Mouse (Mus musculus) C2C12 (cell line): ENCODE data around the gene Tom1.

ENCODE experiments used
- CEBPB ChIP-seq: IDR thresholded peaks from one replicate; pipeline ENCODE4 v1.6.1; 2011; ENCODE audit warnings: low read depth, mild to moderate bottlenecking, control low read depth, moderate library complexity
- CTCF ChIP-seq: IDR thresholded peaks from one replicate; pipeline ENCODE4 v1.5.1; 2011; ENCODE audit not compliant: control insufficient read depth, insufficient read depth, insufficient read length
- MAX ChIP-seq: IDR thresholded peaks from one replicate; pipeline ENCODE4 v1.6.1; 2011; ENCODE audit warnings: mild to moderate bottlenecking, control low read depth
- MYOD1 ChIP-seq: IDR thresholded peaks from one replicate; pipeline ENCODE4 v1.6.1; 2011; ENCODE audit warnings: low read depth; ENCODE audit not compliant: control insufficient read depth, insufficient read length
- USF1 ChIP-seq: IDR thresholded peaks from one replicate; pipeline ENCODE4 v1.6.1; 2011; ENCODE audit warnings: low read depth, mild to moderate bottlenecking, control low read depth, moderate library complexity

DNA sequence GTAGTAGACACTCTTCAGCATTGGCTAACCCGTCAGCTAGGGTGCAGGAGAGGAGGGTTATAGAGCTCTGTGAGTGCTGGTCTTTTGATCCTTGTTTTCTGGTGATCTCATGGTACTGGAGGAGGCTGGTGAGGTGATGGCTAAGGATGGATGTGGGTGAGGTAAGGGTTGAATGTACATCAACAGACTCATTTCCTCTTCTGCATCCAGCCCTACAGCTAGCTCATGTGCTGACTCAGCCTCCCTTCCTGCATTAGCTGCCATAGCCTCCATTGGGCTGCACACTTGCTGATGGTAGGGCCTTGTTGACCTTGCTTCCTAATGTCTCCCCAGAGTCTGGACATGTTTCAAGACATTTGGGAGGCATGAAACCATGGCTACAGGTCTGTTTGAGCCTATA, 9.5 kb downstream of the Tom1 start:
- no peak for TF ChIP-seq CTCF
- TF ChIP-seq USF1: no peak
- no peak for TF ChIP-seq MAX
- no peak for TF ChIP-seq MYOD1
- no peak for TF ChIP-seq CEBPB
